Mouse (Mus musculus) C2C12 (cell line): ENCODE measurements around the gene Tmem221.

Experiments
- CEBPB ChIP-seq: IDR thresholded peaks from one replicate; pipeline ENCODE4 v1.6.1; 2011; ENCODE audit warnings: low read depth, mild to moderate bottlenecking, control low read depth, moderate library complexity
- CTCF ChIP-seq: IDR thresholded peaks from one replicate; pipeline ENCODE4 v1.5.1; 2011; ENCODE audit not compliant: control insufficient read depth, insufficient read depth, insufficient read length
- FOSL1 ChIP-seq: IDR thresholded peaks from one replicate; pipeline ENCODE4 v1.8.0; 2011; ENCODE audit warnings: mild to moderate bottlenecking, low read length; ENCODE audit not compliant: poor library complexity, insufficient read depth, severe bottlenecking
- MAX ChIP-seq: IDR thresholded peaks from one replicate; pipeline ENCODE4 v1.6.1; 2011; ENCODE audit warnings: mild to moderate bottlenecking, control low read depth
- MYOD1 ChIP-seq: IDR thresholded peaks from one replicate; pipeline ENCODE4 v1.6.1; 2011; ENCODE audit warnings: low read depth; ENCODE audit not compliant: control insufficient read depth, insufficient read length
- USF1 ChIP-seq: IDR thresholded peaks from one replicate; pipeline ENCODE4 v1.6.1; 2011; ENCODE audit warnings: low read depth, mild to moderate bottlenecking, control low read depth, moderate library complexity

GRCm38 (mm10) chr8:71595862-71596261 is 37.2 kb upstream of the Tmem221 start:
- TF ChIP-seq CEBPB (no peak), CTCF (peak; percentile 99), MAX (peak; percentile 16), FOSL1 (no peak), MYOD1 (no peak), USF1 (no peak)
